Mouse (Mus musculus): ENCODE results near the gene Gm49354. TPM values are rescaled to one million over a fixed set of nuclear protein-coding genes. Genes with fewer than 3 reads are reported as not detected.
"Not testable (repeated sequence)": the region's sequence is repeated elsewhere in the genome, so short reads cannot be mapped to it uniquely, and the experiment has no call there.

The Gm49354 gene
- total RNA-seq, 2 experiments from 2014 or later: not detected

DNA sequence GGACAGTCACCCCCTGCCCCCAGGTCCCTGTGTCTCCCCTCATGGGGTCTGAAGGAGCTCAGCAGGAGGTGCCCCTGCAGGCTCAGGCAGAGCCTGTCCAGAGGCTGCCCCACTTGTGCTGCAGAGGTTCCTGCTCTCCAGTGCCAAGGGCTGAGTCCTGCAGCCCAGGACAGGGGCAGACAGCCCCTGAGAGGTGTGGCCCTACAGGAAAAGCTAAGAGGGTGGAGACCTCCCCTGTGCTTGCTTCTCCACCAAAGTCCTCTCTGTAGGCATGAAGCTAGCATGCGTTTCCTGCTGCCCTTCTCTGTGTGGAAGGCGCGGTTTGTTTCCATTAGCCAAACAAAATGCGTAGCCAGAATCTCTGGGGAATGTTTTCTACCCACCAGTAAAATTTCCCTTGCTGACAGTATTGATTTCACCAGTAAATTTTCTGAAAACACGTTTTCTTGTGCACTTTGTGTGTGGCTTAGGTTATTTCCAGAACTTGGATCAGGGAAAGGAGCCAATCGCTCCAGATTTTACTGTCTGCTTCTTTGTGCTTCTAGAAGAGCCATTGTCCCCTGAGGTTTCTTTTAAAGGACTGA lies 63.1 kb downstream of the Gm49354 start:
- ATAC-seq (ENCODE audit: poor library complexity, severe bottlenecking): not testable (repeated sequence)

GRCm38 (mm10) chr13:59713710-59714109 lies 68.3 kb downstream of the Gm49354 start:
- no peak for ATAC-seq (ENCODE audit: poor library complexity, severe bottlenecking)

DNA sequence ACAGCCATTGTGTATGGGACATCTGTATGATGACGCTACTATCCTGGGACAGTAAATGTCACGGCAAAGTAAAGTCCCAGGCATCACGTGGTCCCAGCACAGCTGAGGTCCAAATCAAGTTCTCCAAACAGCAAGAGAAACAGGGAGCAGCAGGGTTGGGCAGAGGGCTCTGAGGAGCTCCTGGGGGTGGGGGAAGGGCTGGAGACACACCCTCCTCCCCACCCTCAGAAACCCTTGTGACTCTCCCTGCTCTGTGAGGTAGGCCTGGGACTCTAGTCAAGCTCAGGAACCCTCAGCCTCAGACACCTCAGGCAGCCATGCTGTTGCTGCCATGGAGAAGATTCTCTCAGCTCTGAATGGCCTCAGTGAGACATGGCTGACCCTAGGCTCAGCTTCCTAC lies 70.1 kb downstream of the Gm49354 start, which contains the start of gene Spata31d1b:
Spata31d1b (plus strand) TSS at position 301 of the 400 bp plus-strand sequence.
- ATAC-seq (ENCODE audit: poor library complexity, severe bottlenecking): not testable (repeated sequence)

- ATAC-seq (ENCODE audit: poor library complexity, severe bottlenecking): no peak
Observed at GRCm38 (mm10) chr13:59710230-59710629, 71.8 kb downstream of the Gm49354 start, which contains the start of gene Spata31d1a. TSS of gene Spata31d1a (minus strand) at chr13:59710330.

Other genes starting within 250 kb of the Gm49354 start
- 64.5 and 71.4 TPM in 2 replicates for gene Agtpbp1, start 197.0 kb downstream of the Gm49354 start, total RNA-seq (2015)
- gene Agtpbp1, start 197.0 kb downstream of the Gm49354 start, total RNA-seq (2017): 73.0 and 106 TPM in 2 replicates
- 76.1 and 76.4 TPM in 2 replicates for gene Naa35, start 197.0 kb downstream of the Gm49354 start, total RNA-seq (2015)
- gene Naa35, start 197.0 kb downstream of the Gm49354 start, total RNA-seq (2017): 30.4 and 53.1 TPM in 2 replicates
- gene Golm1, start 106.4 kb downstream of the Gm49354 start, total RNA-seq (2015): 17.0 and 24.1 TPM in 2 replicates
- gene Golm1, start 106.4 kb downstream of the Gm49354 start, total RNA-seq (2017): 30.2 and 42.0 TPM in 2 replicates
- gene 4921517D22Rik, start 88.1 kb downstream of the Gm49354 start, total RNA-seq (2015): not detected in 2 replicates
- gene 4921517D22Rik, start 88.1 kb downstream of the Gm49354 start, total RNA-seq (2017): not detected in 2 replicates
- 0.04 and 0.78 TPM in 2 replicates for gene Spata31d1a, start 71.9 kb downstream of the Gm49354 start, total RNA-seq (2015)
- gene Spata31d1a, start 71.9 kb downstream of the Gm49354 start, total RNA-seq (2017): not detected in 2 replicates
- gene Spata31d1b, start 70.0 kb downstream of the Gm49354 start, total RNA-seq (2015): not detected in 2 replicates
- not detected in 2 replicates for gene Spata31d1b, start 70.0 kb downstream of the Gm49354 start, total RNA-seq (2017)
- gene Spata31d1d, start 50.5 kb downstream of the Gm49354 start, total RNA-seq (2015): not detected in 2 replicates
- not detected in 2 replicates for gene Spata31d1d, start 50.5 kb downstream of the Gm49354 start, total RNA-seq (2017)
- gene 1700014D04Rik, start 35.5 kb downstream of the Gm49354 start, total RNA-seq (2015): not detected in 2 replicates
- 0.04 TPM in 1 of 2 replicates, not detected in the other for gene 1700014D04Rik, start 35.5 kb downstream of the Gm49354 start, total RNA-seq (2017)
- 39.7 and 41.7 TPM in 2 replicates for gene Isca1, start 12.4 kb downstream of the Gm49354 start, total RNA-seq (2015)
- 19.2 and 21.3 TPM in 2 replicates for gene Isca1, start 12.4 kb downstream of the Gm49354 start, total RNA-seq (2017)
- gene Tut7, start 40.9 kb upstream of the Gm49354 start, total RNA-seq (2015): 95.1 and 97.1 TPM in 2 replicates
- 177 and 194 TPM in 2 replicates for gene Tut7, start 40.9 kb upstream of the Gm49354 start, total RNA-seq (2017)